Mouse (Mus musculus) central nervous system, embryonic 14 days (tissue): ENCODE data around the gene Cep128. TPM values are rescaled to one million over a fixed set of nuclear protein-coding genes. Genes with fewer than 3 reads are reported as not detected.

Experiments used
- polyA plus RNA-seq: library from polyadenylated mRNA; depleted of rRNA; stranded (reverse); fragments of >200 nt; gene quantifications from 2 replicates; pipeline ENCODE4 v1.2.3, GENCODE M21; 2012; rRNA removed

Gene Cep128
- polyA plus RNA-seq, result 5.2 and 6.1 TPM in 2 replicates

GRCm38 (mm10) chr12:91384281-91385017, at the start of gene Cep128, which contains the start of gene Tshr:
Gene Cep128 (minus strand): TSS chr12:91384409.
Gene Tshr (plus strand): TSS chr12:91384563.

Other genes with a start within 250 kb of the Cep128 start
- gene Tshr, start 154 bp upstream of the Cep128 start, polyA plus RNA-seq, result 0.28 and 0.43 TPM in 2 replicates
- 24.9 and 25.0 TPM in 2 replicates for gene Gtf2a1, start 206.1 kb upstream of the Cep128 start, polyA plus RNA-seq